Mouse (Mus musculus): ENCODE measurements around the gene Slamf7. TPM values are rescaled to one million over a fixed set of nuclear protein-coding genes. Genes with fewer than 3 reads are reported as not detected.

The Slamf7 gene
- polyA plus RNA-seq, 1 experiment from 2014 or later: not detected

DNA sequence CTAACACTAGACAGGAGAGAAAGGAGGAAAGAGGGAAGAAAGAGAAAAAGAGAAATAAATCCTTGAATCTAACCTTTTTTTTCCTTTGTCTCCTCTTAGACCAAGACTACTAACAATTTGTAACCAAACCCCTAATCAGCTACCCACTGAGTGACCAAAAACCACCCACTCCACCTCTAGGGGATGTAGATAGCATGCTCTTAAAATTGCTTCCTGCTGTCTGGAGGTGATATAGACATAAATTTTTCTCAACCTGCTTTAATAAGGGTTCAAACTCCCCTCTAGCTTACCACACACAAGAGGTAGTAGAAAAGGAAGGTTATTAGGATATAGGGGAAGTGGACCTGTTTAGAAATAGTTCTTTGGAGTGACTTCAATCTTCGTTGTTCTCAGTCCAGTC, 14.3 kb upstream of the Slamf7 start:
- no peak for ATAC-seq (ENCODE audit: insufficient number of reproducible peaks, insufficient read depth, low FRiP score, low TSS enrichment, low read depth)
- WGBS: 81% methylated on average over 1 of the region's 1 CpGs
- H3K36me3 ChIP-seq: no peaks in the 10 kb centered on the region
- H3K4me2 ChIP-seq: no peak overlapping the region
- no peaks in the 10 kb centered on the region for H3K4me1 ChIP-seq (replicated peaks)
- H3K9me3 ChIP-seq: peaks cover 8% of the 10 kb centered on the region; the same call in 1 of the 2 replicates
- no peak overlapping the region for H3K4me3 ChIP-seq (replicated peaks)
- H3K27ac ChIP-seq: no peak overlapping the region
- H3K9ac ChIP-seq (replicated peaks): no peak overlapping the region
- no peaks in the 10 kb centered on the region for H3K27me3 ChIP-seq

DNA sequence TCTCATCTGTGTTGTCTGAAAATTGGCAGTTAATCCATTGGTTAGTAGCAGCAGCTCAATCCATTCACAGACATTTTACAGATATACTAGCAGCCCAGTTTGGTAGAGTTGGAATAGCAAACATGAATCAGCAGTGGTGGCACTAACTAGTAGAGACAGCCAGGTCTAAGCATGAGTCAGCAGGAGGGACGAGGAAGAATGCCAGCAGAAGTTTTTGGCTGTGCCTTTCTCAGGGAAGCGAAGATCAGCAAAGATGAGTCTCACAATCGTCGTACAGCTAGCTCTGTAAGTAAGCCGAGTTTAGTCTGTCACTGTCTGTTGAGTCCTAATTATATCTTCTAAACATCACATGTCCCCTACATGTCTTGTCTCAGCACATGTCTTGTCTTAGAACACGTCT, 13.5 kb upstream of the Slamf7 start:
- Histone ChIP-seq H3K4me1 (replicated peaks) (no peaks in the 10 kb centered on the region), H3K27me3 (no peaks in the 10 kb centered on the region), H3K27ac (no peak overlapping the region), H3K9ac (replicated peaks) (no peak overlapping the region), H3K9me3 (peaks cover 8% of the 10 kb centered on the region; the same call in 1 of the 2 replicates), H3K36me3 (no peaks in the 10 kb centered on the region), H3K4me3 (replicated peaks) (no peak overlapping the region), H3K4me2 (no peak overlapping the region)
- ATAC-seq (ENCODE audit: insufficient number of reproducible peaks, insufficient read depth, low FRiP score, low TSS enrichment, low read depth): no peak
- 90% methylated on average over 6 of the region's 6 CpGs for WGBS

DNA sequence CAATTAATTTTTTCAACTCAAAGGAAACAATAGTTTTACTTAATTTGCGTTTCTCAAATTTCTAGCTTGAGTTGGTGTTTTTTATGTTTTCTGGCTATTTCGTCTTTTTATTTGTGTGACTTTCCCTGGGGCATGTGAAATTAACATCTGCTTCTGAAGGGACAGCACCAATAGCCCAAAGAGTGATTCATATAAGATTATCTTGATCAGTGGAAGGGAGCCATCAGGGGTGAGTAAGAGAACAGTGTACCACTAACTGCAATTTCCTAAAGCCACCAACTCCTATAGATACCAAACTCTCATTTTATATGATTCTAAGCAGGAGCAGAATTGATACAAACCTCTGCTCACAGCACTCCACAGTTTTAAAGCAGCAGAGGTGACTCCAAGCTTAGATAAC, 10.9 kb upstream of the Slamf7 start:
- ATAC-seq (ENCODE audit: insufficient number of reproducible peaks, insufficient read depth, low FRiP score, low TSS enrichment, low read depth): no peak
- WGBS: 83% methylated on average over 2 of the region's 2 CpGs
- no peak overlapping the region for H3K9ac ChIP-seq (replicated peaks)

DNA sequence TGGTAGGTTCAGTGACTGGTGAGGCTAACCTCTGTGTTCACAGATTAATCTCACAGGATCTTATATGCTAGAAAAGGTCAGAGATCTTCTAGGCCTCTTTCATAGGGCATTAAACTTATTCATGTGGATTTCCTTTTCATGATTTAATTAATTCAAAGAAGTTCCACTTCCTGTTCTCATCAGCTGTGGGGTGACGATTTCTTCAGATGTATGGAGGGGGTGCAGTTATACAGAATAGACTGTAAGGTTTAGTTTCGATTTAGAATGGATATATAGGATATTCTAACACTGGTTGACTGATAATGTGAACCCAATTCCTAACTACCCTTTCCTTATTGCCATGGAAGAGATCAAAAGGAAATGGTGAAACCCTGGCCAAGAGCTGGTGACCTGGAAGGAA, 8.6 kb upstream of the Slamf7 start:
- no peak overlapping the region for H3K9ac ChIP-seq (replicated peaks)

More for the DNA sequence above, 10.9 kb upstream of the Slamf7 start:
- Histone ChIP-seq H3K4me1 (replicated peaks) (no peaks in the 10 kb centered on the region), H3K4me3 (replicated peaks) (no peak overlapping the region), H3K4me2 (no peak overlapping the region), H3K9me3 (peaks cover 8% of the 10 kb centered on the region; the same call in 1 of the 2 replicates), H3K27me3 (no peaks in the 10 kb centered on the region), H3K27ac (no peak overlapping the region), H3K36me3 (no peaks in the 10 kb centered on the region)

DNA sequence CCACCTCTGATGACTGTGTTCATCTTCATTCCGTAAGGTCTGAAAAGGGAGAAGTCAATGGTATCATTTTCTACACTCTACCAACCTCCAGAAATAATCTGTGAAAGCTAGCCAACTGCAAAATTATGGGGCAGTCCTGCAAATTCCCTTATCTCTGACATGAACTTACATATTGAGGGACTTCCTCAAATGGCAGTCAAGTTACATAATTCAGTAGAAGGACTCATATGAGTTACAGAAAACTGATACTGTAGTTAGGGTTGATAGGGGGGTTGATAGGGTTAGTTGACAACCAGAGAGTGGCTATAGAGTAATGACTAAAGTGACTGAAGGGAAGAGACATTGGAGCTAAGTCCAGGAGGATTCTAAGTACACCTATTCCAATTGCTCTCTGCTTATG, 7.6 kb upstream of the Slamf7 start:
- no peak overlapping the region for H3K27ac ChIP-seq
- H3K4me3 ChIP-seq (replicated peaks): no peak overlapping the region
- no peaks in the 10 kb centered on the region for H3K4me1 ChIP-seq (replicated peaks)
- H3K4me2 ChIP-seq: no peak overlapping the region
- no peak overlapping the region for H3K9ac ChIP-seq (replicated peaks)
- no peaks in the 10 kb centered on the region for H3K9me3 ChIP-seq
- 90% methylated on average over 1 of the region's 1 CpGs for WGBS
- H3K27me3 ChIP-seq: no peaks in the 10 kb centered on the region
- no peak for ATAC-seq (ENCODE audit: insufficient number of reproducible peaks, insufficient read depth, low FRiP score, low TSS enrichment, low read depth)
- no peaks in the 10 kb centered on the region for H3K36me3 ChIP-seq

More for the DNA sequence above, 8.6 kb upstream of the Slamf7 start:
- no peaks in the 10 kb centered on the region for H3K4me1 ChIP-seq (replicated peaks)
- H3K27me3 ChIP-seq: no peaks in the 10 kb centered on the region
- no peak overlapping the region for H3K4me2 ChIP-seq
- H3K4me3 ChIP-seq (replicated peaks): no peak overlapping the region
- WGBS: 78% methylated on average over 2 of the region's 2 CpGs
- no peaks in the 10 kb centered on the region for H3K36me3 ChIP-seq
- no peaks in the 10 kb centered on the region for H3K9me3 ChIP-seq
- H3K27ac ChIP-seq: no peak overlapping the region
- ATAC-seq (ENCODE audit: insufficient number of reproducible peaks, insufficient read depth, low FRiP score, low TSS enrichment, low read depth): no peak

DNA sequence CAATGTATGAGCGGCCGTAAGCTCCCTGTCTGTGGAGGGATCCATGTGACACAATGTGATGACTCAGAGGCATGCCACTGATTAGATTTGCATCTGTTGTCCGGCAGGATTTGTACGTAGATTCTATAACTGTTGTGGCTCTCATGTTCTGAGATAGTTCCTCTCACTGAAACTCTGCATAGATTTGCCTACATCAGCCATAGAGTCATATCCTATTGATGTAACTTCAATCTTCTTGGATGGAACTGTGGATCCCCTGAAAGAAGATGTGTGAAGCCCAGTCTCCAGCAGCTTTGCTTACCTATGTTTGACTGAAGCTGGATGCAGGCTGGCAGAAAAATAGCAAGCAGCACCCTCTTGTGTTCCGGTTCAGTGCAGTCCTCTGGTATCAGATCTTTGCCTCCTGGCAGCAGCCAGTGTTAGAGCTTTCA, 5.7 kb upstream of the Slamf7 start:
- WGBS: 80% methylated on average over 5 of the region's 5 CpGs

DNA sequence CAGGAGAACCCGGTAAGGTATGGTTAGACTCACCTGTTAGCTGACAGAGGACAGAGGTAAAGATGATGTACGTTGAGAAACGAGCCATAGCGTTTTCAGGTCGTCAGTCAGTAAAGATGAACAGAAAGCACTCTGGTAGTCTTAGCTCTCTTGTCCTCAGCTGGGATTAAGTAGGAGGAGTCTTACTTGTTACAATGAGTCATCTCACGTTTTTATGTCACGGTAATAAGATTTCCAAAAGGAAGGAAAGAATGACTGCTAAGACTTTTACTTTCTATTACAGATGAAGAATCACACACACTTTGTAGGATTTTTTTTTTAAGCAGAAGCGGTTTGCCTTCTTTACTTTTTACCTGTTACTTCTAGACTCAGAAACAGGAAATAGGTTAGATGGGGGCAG, 4.0 kb downstream of the Slamf7 start:
- no peak overlapping the region for H3K9ac ChIP-seq (replicated peaks)
- WGBS: 83% methylated on average over 8 of the region's 8 CpGs
- ATAC-seq (ENCODE audit: insufficient number of reproducible peaks, insufficient read depth, low FRiP score, low TSS enrichment, low read depth): no peak

More for the DNA sequence above, 5.7 kb upstream of the Slamf7 start:
- Histone ChIP-seq H3K27ac (no peak overlapping the region), H3K27me3 (no peaks in the 10 kb centered on the region), H3K9ac (replicated peaks) (no peak overlapping the region), H3K9me3 (no peaks in the 10 kb centered on the region), H3K4me3 (replicated peaks) (no peak overlapping the region), H3K4me1 (replicated peaks) (no peaks in the 10 kb centered on the region), H3K36me3 (no peaks in the 10 kb centered on the region), H3K4me2 (no peak overlapping the region)
- no peak for ATAC-seq (ENCODE audit: insufficient number of reproducible peaks, insufficient read depth, low FRiP score, low TSS enrichment, low read depth)

DNA sequence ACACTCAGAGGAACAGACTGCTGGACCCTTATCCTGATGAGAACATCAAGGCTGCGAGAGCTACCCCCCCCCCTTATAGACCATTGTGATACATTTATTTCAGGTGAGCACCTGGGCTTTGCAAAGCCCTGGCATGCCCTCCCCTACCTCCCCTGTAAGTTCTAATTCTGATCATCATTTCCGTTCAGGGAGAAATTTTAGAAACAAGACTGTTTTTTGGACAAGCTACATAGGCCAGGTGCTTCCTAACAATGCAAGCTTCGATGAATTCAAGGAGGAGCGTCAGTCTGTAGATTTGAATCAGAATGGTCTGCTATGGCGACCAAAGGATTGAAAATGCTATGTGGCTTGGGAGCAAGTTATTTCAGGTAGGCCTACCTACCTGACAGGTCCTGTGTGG, 5.1 kb downstream of the Slamf7 start:
- WGBS: 89% methylated on average over 5 of the region's 5 CpGs
- no peaks in the 10 kb centered on the region for H3K36me3 ChIP-seq
- no peak overlapping the region for H3K4me2 ChIP-seq
- H3K9me3 ChIP-seq: no peaks in the 10 kb centered on the region
- no peak for ATAC-seq (ENCODE audit: insufficient number of reproducible peaks, insufficient read depth, low FRiP score, low TSS enrichment, low read depth)
- no peaks in the 10 kb centered on the region for H3K27me3 ChIP-seq
- no peak overlapping the region for H3K4me3 ChIP-seq (replicated peaks)
- H3K9ac ChIP-seq (replicated peaks): no peak overlapping the region
- H3K27ac ChIP-seq: no peak overlapping the region
- H3K4me1 ChIP-seq (replicated peaks): no peaks in the 10 kb centered on the region

More for the DNA sequence above, 4.0 kb downstream of the Slamf7 start:
- no peaks in the 10 kb centered on the region for H3K4me1 ChIP-seq (replicated peaks)
- H3K27ac ChIP-seq: no peak overlapping the region
- no peak overlapping the region for H3K4me3 ChIP-seq (replicated peaks)
- no peak overlapping the region for H3K4me2 ChIP-seq
- H3K27me3 ChIP-seq: no peaks in the 10 kb centered on the region
- no peaks in the 10 kb centered on the region for H3K9me3 ChIP-seq
- no peaks in the 10 kb centered on the region for H3K36me3 ChIP-seq

DNA sequence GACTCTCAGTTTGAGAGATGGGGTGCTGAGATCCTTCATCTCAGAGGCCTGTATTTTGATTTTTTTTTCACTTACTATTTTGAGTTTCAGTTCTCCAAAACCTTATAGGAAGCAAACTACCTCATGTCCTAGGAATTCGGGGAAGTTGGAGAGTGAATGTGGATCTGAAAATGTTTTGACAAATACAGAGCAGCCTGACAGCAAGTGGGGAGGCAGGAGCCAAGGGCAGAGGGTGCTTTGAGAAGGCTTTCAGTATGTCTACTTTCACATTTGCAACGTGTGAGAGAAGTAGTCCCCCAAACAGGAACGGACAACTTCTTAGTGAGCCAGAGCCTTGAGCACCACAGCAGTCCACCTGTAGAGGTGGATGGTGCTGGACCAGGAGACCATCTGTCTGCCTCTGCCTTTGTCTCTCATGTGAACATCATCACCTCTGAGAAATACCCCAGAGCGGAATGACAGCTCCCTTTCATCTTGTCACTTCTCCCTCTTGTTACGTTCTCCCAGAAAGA, 6.3 kb downstream of the Slamf7 start:
- WGBS: 53% methylated on average over 5 of the region's 5 CpGs
- Histone ChIP-seq H3K36me3 (no peaks in the 10 kb centered on the region), H3K4me2 (no peak overlapping the region), H3K4me1 (replicated peaks) (no peaks in the 10 kb centered on the region), H3K9me3 (no peaks in the 10 kb centered on the region), H3K9ac (replicated peaks) (no peak overlapping the region), H3K27me3 (no peaks in the 10 kb centered on the region), H3K27ac (no peak overlapping the region), H3K4me3 (replicated peaks) (no peak overlapping the region)
- ATAC-seq (ENCODE audit: insufficient number of reproducible peaks, insufficient read depth, low FRiP score, low TSS enrichment, low read depth): no peak

DNA sequence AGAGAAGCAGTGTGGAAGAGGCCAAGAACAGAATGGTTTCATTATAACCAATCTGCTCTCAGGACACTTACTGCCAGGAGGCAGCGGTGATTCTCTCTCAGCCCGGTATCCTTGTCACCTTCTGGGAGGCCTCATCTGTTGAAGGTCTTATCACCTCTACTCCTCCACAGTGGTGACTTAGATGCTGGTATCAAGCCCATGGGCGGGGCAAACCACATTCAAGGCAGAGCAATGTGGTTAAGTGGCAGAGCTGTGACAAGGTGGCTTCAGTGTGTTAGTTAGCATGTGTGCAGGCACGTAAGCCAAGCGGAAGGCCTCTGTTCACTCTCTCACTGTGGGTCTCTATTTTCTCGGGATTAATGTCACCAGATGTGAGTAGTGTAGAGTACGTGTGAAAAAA, 9.2 kb downstream of the Slamf7 start:
- Histone ChIP-seq H3K4me1 (replicated peaks) (no peaks in the 10 kb centered on the region), H3K4me2 (no peak overlapping the region), H3K27ac (no peak overlapping the region), H3K9ac (replicated peaks) (no peak overlapping the region), H3K27me3 (no peaks in the 10 kb centered on the region), H3K4me3 (replicated peaks) (no peak overlapping the region), H3K36me3 (no peaks in the 10 kb centered on the region), H3K9me3 (no peaks in the 10 kb centered on the region)
- WGBS: 78% methylated on average over 7 of the region's 7 CpGs
- ATAC-seq (ENCODE audit: insufficient number of reproducible peaks, insufficient read depth, low FRiP score, low TSS enrichment, low read depth): no peak

DNA sequence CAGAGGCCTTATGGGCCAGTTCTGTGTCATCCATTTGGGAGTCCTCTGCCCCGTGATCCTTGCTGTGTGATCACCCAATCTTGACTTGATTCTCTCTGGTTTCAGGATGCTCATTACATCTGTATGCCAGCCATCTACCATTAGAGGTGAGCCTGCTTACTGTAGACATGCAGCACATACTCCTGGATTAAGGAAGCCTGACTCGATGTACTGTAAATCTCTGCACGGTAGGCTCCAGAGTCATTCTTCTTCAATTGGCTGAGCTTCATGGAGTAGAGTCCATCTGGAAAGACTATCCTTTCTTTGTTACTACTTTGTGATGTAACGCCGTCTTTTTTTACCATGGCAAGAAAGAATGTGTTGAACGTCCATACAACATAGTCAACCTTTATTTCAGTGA, 12.0 kb downstream of the Slamf7 start:
- H3K27ac ChIP-seq: no peak overlapping the region
- H3K4me2 ChIP-seq: no peak overlapping the region
- no peak overlapping the region for H3K9ac ChIP-seq (replicated peaks)
- no peaks in the 10 kb centered on the region for H3K9me3 ChIP-seq
- WGBS: 93% methylated on average over 6 of the region's 6 CpGs
- no peak overlapping the region for H3K4me3 ChIP-seq (replicated peaks)
- ATAC-seq (ENCODE audit: insufficient number of reproducible peaks, insufficient read depth, low FRiP score, low TSS enrichment, low read depth): no peak
- no peaks in the 10 kb centered on the region for H3K27me3 ChIP-seq
- H3K4me1 ChIP-seq (replicated peaks): no peaks in the 10 kb centered on the region
- H3K36me3 ChIP-seq: no peaks in the 10 kb centered on the region

DNA sequence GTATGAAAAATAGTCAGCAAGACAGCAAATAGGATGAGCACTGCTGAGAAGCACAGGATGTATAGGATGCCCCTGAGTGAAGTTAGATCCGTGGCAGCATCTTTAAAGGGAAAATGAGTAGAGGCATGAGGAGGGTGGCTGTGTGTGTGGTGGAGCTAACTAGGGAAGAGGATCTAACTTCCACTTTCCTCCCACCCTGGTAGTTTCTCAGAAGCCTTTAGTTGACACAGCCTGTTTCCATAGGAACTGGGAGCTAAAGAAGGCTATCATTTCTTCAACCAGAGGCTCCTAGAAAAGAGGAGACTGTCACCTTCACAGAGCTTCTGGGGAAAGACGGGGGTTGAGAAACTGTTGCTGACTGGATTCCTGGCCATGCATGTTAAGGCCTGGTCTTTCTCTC, 14.1 kb downstream of the Slamf7 start:
- Histone ChIP-seq H3K27me3 (no peaks in the 10 kb centered on the region), H3K4me3 (replicated peaks) (no peak overlapping the region), H3K9me3 (no peaks in the 10 kb centered on the region), H3K27ac (no peak overlapping the region), H3K4me2 (no peak overlapping the region), H3K9ac (replicated peaks) (no peak overlapping the region), H3K4me1 (replicated peaks) (no peaks in the 10 kb centered on the region), H3K36me3 (no peaks in the 10 kb centered on the region)
- no peak for ATAC-seq (ENCODE audit: insufficient number of reproducible peaks, insufficient read depth, low FRiP score, low TSS enrichment, low read depth)
- WGBS: 72% methylated on average over 2 of the region's 2 CpGs
